Mouse (Mus musculus) small intestine, adult 2 months (tissue): ENCODE measurements at regions not wholly inside any gene's neighbourhood (a gene's known extent, or its start where the extent isn't known, plus 50 kb on each side); places are given as distances from the start of the nearest gene placed in this dataset.

Experiments
- CTCF ChIP-seq: fragments of 200-500 bp; IDR thresholded peaks from 2 replicates; pipeline ENCODE4 v1.5.1; 2012; ENCODE audit warnings: low read depth, mild to moderate bottlenecking, control low read depth, inconsistent platforms, low read length, moderate library complexity, mixed read lengths; ENCODE audit not compliant: insufficient replicate concordance, insufficient read length; ENCODE audit errors: extremely low read depth
- POLR2A ChIP-seq: fragments of 200-500 bp; IDR thresholded peaks from 2 replicates; pipeline ENCODE4 v1.6.1; 2012; ENCODE audit warnings: low read depth, mild to moderate bottlenecking, control low read depth, inconsistent platforms, low read length, moderate library complexity

DNA sequence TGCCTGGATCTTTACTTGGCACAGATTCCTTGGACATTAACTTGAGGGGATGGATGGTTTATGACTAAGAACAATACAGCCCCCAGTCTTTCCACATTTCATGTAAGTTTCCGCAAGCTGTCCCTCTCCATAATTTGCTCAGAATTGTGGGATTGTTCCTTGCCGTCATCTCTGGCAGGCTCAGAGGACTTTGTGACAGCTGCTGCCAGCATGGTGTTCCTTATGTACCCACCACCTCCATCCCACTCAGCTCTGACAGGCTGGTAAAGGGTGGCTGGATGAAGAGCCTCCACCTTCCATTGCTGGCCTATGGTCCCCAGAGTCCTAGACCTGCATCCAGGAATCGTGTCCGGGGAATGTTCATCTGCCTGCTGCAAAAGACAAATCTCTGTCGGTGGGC, 119.1 kb downstream of the Erv3 start:
- TF ChIP-seq POLR2A (no peak), CTCF (no peak)
